In the genomic region with DNA sequence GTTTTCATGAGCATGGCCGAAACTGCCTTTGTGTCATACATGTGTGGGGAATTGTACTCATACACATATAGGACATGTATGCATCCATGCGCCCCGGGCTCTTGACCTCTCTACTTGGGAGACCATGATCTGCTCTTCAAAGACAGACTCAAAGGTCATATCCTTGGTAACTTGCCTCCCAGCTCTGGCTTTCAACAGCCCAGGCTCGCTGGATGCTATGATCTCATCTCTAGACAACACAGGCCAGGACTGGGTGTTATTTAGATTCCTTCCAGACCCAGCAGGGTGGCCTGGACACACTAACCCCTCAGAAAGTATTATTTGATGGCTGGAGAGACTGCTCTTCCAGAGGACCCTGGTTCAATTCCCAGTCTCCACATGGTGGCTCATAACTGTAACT, we compare ENCODE assay signal across 18 mouse cellular contexts. TPM values are rescaled to one million over a fixed set of nuclear protein-coding genes. Genes with fewer than 3 reads are reported as not detected.
"Had no signal": no experiment of that assay in that cellular context is flagged by ENCODE, and none has a peak within 500 bp of the region (broad histone marks: within the 10 kb centered on the region; RNA-seq: fewer than 3 reads in every experiment).

No protein-coding gene starts in this region.

- H3K36me3 ChIP-seq: liver, embryonic 13.5 days; midbrain, embryonic 12.5 days; neural tube, embryonic 13.5 days; stomach, embryonic 15.5 days had no signal

- H3K4me1 ChIP-seq: midbrain, embryonic 12.5 days had no signal

- H3K4me2 ChIP-seq: liver, embryonic 13.5 days; lung, embryonic 14.5 days; midbrain, embryonic 12.5 days; neural tube, embryonic 13.5 days; stomach, embryonic 15.5 days had no signal

- H3K27me3 ChIP-seq: neural tube, embryonic 13.5 days; stomach, embryonic 15.5 days had no signal

- ATAC-seq: midbrain, embryonic 16.5 days had no signal

- H3K4me3 ChIP-seq: layer of hippocampus, adult 2 months; liver, embryonic 13.5 days; midbrain, embryonic 12.5 days; myocyte; neural tube, embryonic 13.5 days; stomach, embryonic 15.5 days had no signal

- H3K9ac ChIP-seq: liver, embryonic 13.5 days; lung, embryonic 14.5 days; midbrain, embryonic 12.5 days; neural tube, embryonic 13.5 days; stomach, embryonic 15.5 days had no signal

- H3K27ac ChIP-seq: layer of hippocampus, adult 2 months; liver, embryonic 13.5 days; macrophage; midbrain, embryonic 12.5 days; neural tube, embryonic 13.5 days; stomach, embryonic 15.5 days had no signal

- H3K9me3 ChIP-seq: liver, embryonic 13.5 days; midbrain, embryonic 12.5 days; neural tube, embryonic 13.5 days; stomach, embryonic 15.5 days had no signal

- DNase-seq: kidney, adult 9 months; kidney, postnatal 14 days; layer of hippocampus, adult 9-11 months; liver, embryonic 13.5 days; lung, embryonic 14.5 days; retina, postnatal 1 day; right cerebral cortex, postnatal 25 days; spleen, adult 18-20 months; thymus, postnatal 25 days had no signal

RNA-seq across cellular contexts. Expression of a gene that starts 45.8 kb away (rescaled TPM):
- total RNA-seq: monocyte, adult 5-6 weeks; neutrophil, adult 5-6 weeks had no signal
- polyA plus RNA-seq: macrophage had no signal
